Mouse (Mus musculus): ENCODE measurements around the gene Akap13. TPM values are rescaled to one million over a fixed set of nuclear protein-coding genes. Genes with fewer than 3 reads are reported as not detected.
A peak's percentile ranks its signal among the peaks of the same experiment; 100 is the strongest.

The Akap13 gene
- polyA plus RNA-seq, 1 experiment from 2014 or later: 44.6 TPM

- H3K27ac ChIP-seq (ENCODE audit: low read depth): peak overlapping the region; percentile 83
- no peak for TF ChIP-seq CTCF (IDR thresholded peaks at IDR 0.05; ENCODE audit: low read depth)
- peak overlapping the region; percentile 60 for H3K4me2 ChIP-seq
- H3K27me3 ChIP-seq (ENCODE audit: insufficient read depth, low read length): no peaks in the 10 kb centered on the region
- H3K36me3 ChIP-seq (ENCODE audit: insufficient read depth): no peaks in the 10 kb centered on the region
- peak overlapping the region; percentile 20; the same call in 1 of the 2 replicates for H3K4me3 ChIP-seq (ENCODE audit: low read depth, low read length)
- ATAC-seq (ENCODE audit: insufficient read depth) (peak; percentile 93), DNase-seq (peak; percentile 80)
- peaks cover 15% of the 10 kb centered on the region; the same call in 1 of the 2 replicates for H3K4me1 ChIP-seq (ENCODE audit: insufficient read depth)
- peak overlapping the region; percentile 36 for H3K9ac ChIP-seq
- 4% methylated on average over 9 of the region's 9 CpGs for WGBS
- H3K9me3 ChIP-seq (ENCODE audit: low read depth, low read length): no peaks in the 10 kb centered on the region
Observed at GRCm38 (mm10) chr7:75642178-75642777, 186.9 kb downstream of the Akap13 start.

DNA sequence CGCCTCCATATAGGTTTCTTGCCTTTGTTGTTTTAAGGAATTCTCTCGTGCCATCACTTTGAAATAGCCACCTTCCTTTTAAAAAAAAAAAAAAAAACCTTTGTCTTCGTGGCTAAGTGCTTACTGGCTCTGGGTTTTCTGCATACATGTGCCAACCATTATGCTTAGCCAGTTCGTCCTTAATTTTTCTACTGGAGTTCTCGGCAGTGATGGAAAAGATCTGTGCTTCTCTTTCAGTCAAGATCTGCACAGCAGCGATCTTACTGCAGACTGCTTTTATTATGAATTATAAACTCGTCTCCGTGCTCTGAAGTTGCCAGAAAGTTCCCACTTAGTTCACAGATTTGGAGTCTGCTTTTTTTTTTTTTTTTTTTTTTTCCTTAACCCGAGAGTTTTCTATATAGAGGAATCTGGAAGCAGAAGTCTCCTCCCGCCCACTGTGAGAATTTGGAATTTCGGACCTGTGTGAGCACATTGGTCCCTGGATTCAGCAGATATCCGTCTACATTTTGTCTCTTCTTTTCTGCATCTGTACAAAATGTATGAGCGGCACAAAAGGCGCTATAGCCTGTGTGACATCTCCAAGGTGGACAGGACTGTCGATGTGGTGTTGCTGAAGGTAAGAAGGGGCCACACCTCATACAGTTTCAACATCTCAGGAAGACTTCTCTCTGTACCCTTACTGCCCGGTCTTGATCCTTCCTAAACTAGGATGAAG is 187.7 kb downstream of the Akap13 start:
- peaks cover 15% of the 10 kb centered on the region; the same call in 1 of the 2 replicates for H3K4me1 ChIP-seq (ENCODE audit: insufficient read depth)
- 33% methylated on average over 16 of the region's 16 CpGs for WGBS
- 0 out of 2 replicates have a peak, but pooled peaks have one; percentile 6 for ATAC-seq (ENCODE audit: insufficient read depth)

DNA sequence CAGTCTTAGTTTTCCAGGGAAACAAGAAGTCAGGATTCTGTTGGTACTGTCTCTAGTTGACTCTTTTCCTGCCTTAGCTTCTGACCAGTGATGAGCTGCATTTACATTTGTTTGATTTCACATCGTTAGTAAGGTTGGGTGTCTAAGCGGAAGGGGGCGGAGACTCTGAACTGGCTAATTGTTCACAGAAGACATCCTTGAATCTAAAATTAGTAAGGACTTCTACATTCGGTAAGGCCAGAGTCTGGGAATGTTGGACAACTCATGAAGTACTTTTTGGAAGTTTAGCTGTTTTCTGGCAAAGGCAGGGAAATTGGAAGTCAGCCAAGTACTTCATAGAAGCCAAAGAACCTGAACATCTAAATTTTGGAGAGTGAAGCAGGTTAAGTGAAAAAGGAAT is 188.7 kb downstream of the Akap13 start:
- Histone ChIP-seq H3K4me3 (ENCODE audit: low read depth, low read length) (no peak overlapping the region), H3K36me3 (ENCODE audit: insufficient read depth) (no peaks in the 10 kb centered on the region), H3K4me2 (no peak overlapping the region), H3K9ac (no peak overlapping the region), H3K9me3 (ENCODE audit: low read depth, low read length) (no peaks in the 10 kb centered on the region), H3K4me1 (ENCODE audit: insufficient read depth) (peaks cover 15% of the 10 kb centered on the region; the same call in 1 of the 2 replicates), H3K27me3 (ENCODE audit: insufficient read depth, low read length) (no peaks in the 10 kb centered on the region), H3K27ac (ENCODE audit: low read depth) (no peak overlapping the region)
- TF ChIP-seq CTCF (IDR thresholded peaks at IDR 0.05; ENCODE audit: low read depth): no peak
- DNase-seq (peak; percentile 56), ATAC-seq (ENCODE audit: insufficient read depth) (no peak)
- 50% methylated on average over 4 of the region's 4 CpGs for WGBS

More for the DNA sequence above, 187.7 kb downstream of the Akap13 start:
- Histone ChIP-seq H3K27ac (ENCODE audit: low read depth) (peak overlapping the region; percentile 83; the same call in 1 of the 2 replicates), H3K4me2 (peak overlapping the region; percentile 60), H3K9ac (peak overlapping the region; percentile 24; the same call in 1 of the 2 replicates), H3K27me3 (ENCODE audit: insufficient read depth, low read length) (no peaks in the 10 kb centered on the region), H3K9me3 (ENCODE audit: low read depth, low read length) (no peaks in the 10 kb centered on the region), H3K36me3 (ENCODE audit: insufficient read depth) (no peaks in the 10 kb centered on the region), H3K4me3 (ENCODE audit: low read depth, low read length) (0 out of 2 replicates have a peak overlapping the region, but pooled peaks have one; percentile 20)
- no peak for TF ChIP-seq CTCF (IDR thresholded peaks at IDR 0.05; ENCODE audit: low read depth)
- peak; percentile 36 for DNase-seq

GRCm38 (mm10) chr7:75644585-75644984 is 189.3 kb downstream of the Akap13 start:
- H3K9ac ChIP-seq: no peak overlapping the region
- H3K27me3 ChIP-seq (ENCODE audit: insufficient read depth, low read length): no peaks in the 10 kb centered on the region
- H3K9me3 ChIP-seq (ENCODE audit: low read depth, low read length): no peaks in the 10 kb centered on the region
- no peak for ATAC-seq (ENCODE audit: insufficient read depth)
- TF ChIP-seq CTCF (IDR thresholded peaks at IDR 0.05; ENCODE audit: low read depth): no peak
- no peak overlapping the region for H3K4me3 ChIP-seq (ENCODE audit: low read depth, low read length)
- peak overlapping the region; percentile 16; the same call in 1 of the 2 replicates for H3K4me2 ChIP-seq
- no peak overlapping the region for H3K27ac ChIP-seq (ENCODE audit: low read depth)
- DNase-seq: no peak
- H3K36me3 ChIP-seq (ENCODE audit: insufficient read depth): no peaks in the 10 kb centered on the region
- 70% methylated on average over 2 of the region's 2 CpGs for WGBS
- H3K4me1 ChIP-seq (ENCODE audit: insufficient read depth): peaks cover 15% of the 10 kb centered on the region; the same call in 1 of the 2 replicates

DNA sequence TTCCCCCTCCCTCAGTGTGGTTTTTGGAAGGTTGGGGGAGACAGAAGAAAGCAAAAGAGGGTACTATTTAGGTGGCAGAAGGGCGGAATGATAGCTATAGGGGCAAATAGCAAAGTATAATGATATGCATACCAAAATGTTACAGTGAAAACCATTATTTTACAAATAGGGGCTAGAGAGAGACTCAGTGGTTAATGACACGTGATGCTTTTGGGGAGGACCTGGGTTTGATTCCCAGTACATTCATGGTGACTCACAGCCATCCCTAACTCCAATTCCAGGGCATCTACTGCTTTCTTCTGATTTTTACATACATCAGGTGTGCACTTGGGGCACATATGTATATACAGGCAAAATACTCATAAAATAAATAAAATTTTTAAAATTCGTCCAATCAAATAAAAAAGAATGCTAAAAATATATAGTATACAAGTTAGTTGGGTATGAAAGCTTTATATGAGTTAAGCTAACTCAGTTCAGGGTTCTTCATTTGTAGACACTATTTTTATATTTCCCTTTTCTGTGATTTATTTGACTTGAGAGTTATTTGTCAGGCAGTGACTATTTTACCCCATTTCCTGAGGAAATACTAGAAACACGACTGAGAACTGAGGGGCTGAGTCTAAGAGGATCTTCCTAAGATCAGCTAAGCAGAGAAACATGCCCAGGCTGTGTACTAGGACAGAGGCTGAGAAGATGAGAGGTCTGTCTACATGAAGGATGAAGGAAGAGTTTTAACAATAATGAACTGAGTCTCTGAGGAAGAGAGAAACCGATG is 190.0 kb downstream of the Akap13 start:
- no peaks in the 10 kb centered on the region for H3K27me3 ChIP-seq (ENCODE audit: insufficient read depth, low read length)
- H3K9me3 ChIP-seq (ENCODE audit: low read depth, low read length): no peaks in the 10 kb centered on the region
- no peak for TF ChIP-seq CTCF (IDR thresholded peaks at IDR 0.05; ENCODE audit: low read depth)
- no peak overlapping the region for H3K4me3 ChIP-seq (ENCODE audit: low read depth, low read length)
- H3K36me3 ChIP-seq (ENCODE audit: insufficient read depth): no peaks in the 10 kb centered on the region
- 69% methylated on average over 5 of the region's 5 CpGs for WGBS
- DNase-seq (no peak), ATAC-seq (ENCODE audit: insufficient read depth) (no peak)
- no peak overlapping the region for H3K27ac ChIP-seq (ENCODE audit: low read depth)
- H3K4me2 ChIP-seq: no peak overlapping the region
- H3K4me1 ChIP-seq (ENCODE audit: insufficient read depth): peaks cover 15% of the 10 kb centered on the region; the same call in 1 of the 2 replicates
- H3K9ac ChIP-seq: no peak overlapping the region

- H3K9me3 ChIP-seq (ENCODE audit: low read depth, low read length): no peaks in the 10 kb centered on the region
Observed at GRCm38 (mm10) chr7:75648051-75648450, 192.7 kb downstream of the Akap13 start.

More at GRCm38 (mm10) chr7:75648051-75648450, 192.7 kb downstream of the Akap13 start:
- Histone ChIP-seq H3K27ac (ENCODE audit: low read depth) (no peak overlapping the region), H3K4me1 (ENCODE audit: insufficient read depth) (no peaks in the 10 kb centered on the region), H3K4me3 (ENCODE audit: low read depth, low read length) (no peak overlapping the region), H3K4me2 (no peak overlapping the region), H3K36me3 (ENCODE audit: insufficient read depth) (no peaks in the 10 kb centered on the region), H3K9ac (no peak overlapping the region), H3K27me3 (ENCODE audit: insufficient read depth, low read length) (no peaks in the 10 kb centered on the region)
- TF ChIP-seq CTCF (IDR thresholded peaks at IDR 0.05; ENCODE audit: low read depth): no peak
- ATAC-seq (ENCODE audit: insufficient read depth): no peak
- DNase-seq: no peak
- WGBS: 75% methylated on average over 3 of the region's 3 CpGs

Data from lung, embryonic 14.5 days (tissue).